ENCODE assay signal across 11 mouse cellular contexts in genomic region chr1:61967124-61967523, GRCm38 (mm10).
A peak's percentile ranks its signal among the peaks of the same experiment; 100 is the strongest.
DNase-seq lines count a peak whose midpoint lies in the region; ATAC-seq lines count a peak whose summit lies in the region.
"Had no signal": no experiment of that assay in that cellular context is flagged by ENCODE, and none has a peak within 500 bp of the region (broad histone marks: within the 10 kb centered on the region; RNA-seq: fewer than 3 reads in every experiment).

No protein-coding gene starts in this region.

- ATAC-seq in hindbrain, embryonic 13.5 days (ENCODE audit: low FRiP score) = no peak

- 72% methylated on average over 3 of the region's 3 CpGs for WGBS in hindbrain, embryonic 13.5 days
- WGBS in hindbrain, embryonic 10.5 days = 73% methylated on average over 3 of the region's 3 CpGs

- 0 out of 2 replicates have a peak overlapping the region, but pooled peaks have one; percentile 19 for H3K27ac ChIP-seq in hindbrain, embryonic 13.5 days
- H3K27ac ChIP-seq in hindbrain, embryonic 10.5 days = no peak overlapping the region
- H3K27ac ChIP-seq: embryonic facial prominence, embryonic 15.5 days; stomach, embryonic 15.5 days had no signal

- H3K27me3 ChIP-seq in hindbrain, embryonic 13.5 days = no peaks in the 10 kb centered on the region
- no peaks in the 10 kb centered on the region for H3K27me3 ChIP-seq in hindbrain, embryonic 10.5 days (ENCODE audit: insufficient read depth, poor library complexity, severe bottlenecking)
- H3K27me3 ChIP-seq: embryonic facial prominence, embryonic 15.5 days; stomach, embryonic 15.5 days had no signal

- no peak overlapping the region for H3K9ac ChIP-seq in hindbrain, embryonic 13.5 days
- H3K9ac ChIP-seq: embryonic facial prominence, embryonic 15.5 days; stomach, embryonic 15.5 days had no signal

- H3K4me2 ChIP-seq in hindbrain, embryonic 13.5 days = no peak overlapping the region
- H3K4me2 ChIP-seq: embryonic facial prominence, embryonic 15.5 days; stomach, embryonic 15.5 days had no signal

- peaks cover 9% of the 10 kb centered on the region for H3K4me1 ChIP-seq in hindbrain, embryonic 13.5 days (replicated peaks)
- no peaks in the 10 kb centered on the region for H3K4me1 ChIP-seq in hindbrain, embryonic 10.5 days (replicated peaks)
- H3K4me1 ChIP-seq: embryonic facial prominence, embryonic 15.5 days; stomach, embryonic 15.5 days had no signal

- DNase-seq in hindbrain, embryonic 10.5 days (ENCODE audit: low spot score) = no peak
- peak; percentile 2 for DNase-seq in thymus, postnatal 25 days
- no peak for DNase-seq in thymus, postnatal 4 days
- peak; percentile 5 for DNase-seq in embryo, embryonic 9.5 days (ENCODE audit: extremely low spot score)
- DNase-seq in yolk sac, embryonic 10.5 days (ENCODE audit: low spot score) = no peak
- no peak for DNase-seq in urinary bladder, postnatal 25 days (ENCODE audit: low spot score)
- no peak for DNase-seq in heart, postnatal 25 days (ENCODE audit: low spot score)
- DNase-seq: heart, postnatal 36 days had no signal

- intact Hi-C loops in heart, postnatal 25 days (cut with DNase I) = no loop called here

- no peak overlapping the region for H3K4me3 ChIP-seq in hindbrain, embryonic 13.5 days
- no peak overlapping the region for H3K4me3 ChIP-seq in hindbrain, embryonic 10.5 days
- H3K4me3 ChIP-seq: embryonic facial prominence, embryonic 15.5 days; stomach, embryonic 15.5 days had no signal

- H3K9me3 ChIP-seq in hindbrain, embryonic 13.5 days = no peaks in the 10 kb centered on the region
- H3K9me3 ChIP-seq in hindbrain, embryonic 10.5 days = no peaks in the 10 kb centered on the region
- H3K9me3 ChIP-seq: embryonic facial prominence, embryonic 15.5 days; stomach, embryonic 15.5 days had no signal

- no peaks in the 10 kb centered on the region for H3K36me3 ChIP-seq in hindbrain, embryonic 13.5 days
- H3K36me3 ChIP-seq in hindbrain, embryonic 10.5 days = no peaks in the 10 kb centered on the region
- H3K36me3 ChIP-seq: embryonic facial prominence, embryonic 15.5 days; stomach, embryonic 15.5 days had no signal

Comparison
In these comparisons a context has a peak if more than half of its experiments do, and no peak if none do; other contexts are left out.
1. DNase-seq: peak in thymus, postnatal 25 days (single experiment) and embryo, embryonic 9.5 days (single experiment); none in hindbrain, embryonic 10.5 days (single experiment), thymus, postnatal 4 days (single experiment), yolk sac, embryonic 10.5 days (single experiment), urinary bladder, postnatal 25 days (single experiment) and heart, postnatal 25 days (single experiment).